Mouse (Mus musculus): ENCODE measurements around the gene Pramef20. TPM values are rescaled to one million over a fixed set of nuclear protein-coding genes. Genes with fewer than 3 reads are reported as not detected.

The Pramef20 gene
- polyA plus RNA-seq, 1 experiment from 2014 or later: not detected

Other genes with a start within 250 kb of the Pramef20 start
- gene Oog3, start 215.3 kb downstream of the Pramef20 start, polyA plus RNA-seq (2016; fragmentation: Nextera tagmentation; extraction: Ambion mirVana): not detected in 2 replicates
- gene Oog2, start 187.2 kb downstream of the Pramef20 start, polyA plus RNA-seq (2016; fragmentation: Nextera tagmentation; extraction: Ambion mirVana): not detected in 2 replicates
- gene C87977, start 164.6 kb downstream of the Pramef20 start, polyA plus RNA-seq (2016; fragmentation: Nextera tagmentation; extraction: Ambion mirVana): not detected in 2 replicates
- not detected in 2 replicates for gene Pramel5, start 97.4 kb downstream of the Pramef20 start, polyA plus RNA-seq (2016; fragmentation: Nextera tagmentation; extraction: Ambion mirVana)
- gene Gm13128, start 47.7 kb downstream of the Pramef20 start, polyA plus RNA-seq (2016; fragmentation: Nextera tagmentation; extraction: Ambion mirVana): not detected in 2 replicates
- not detected in 2 replicates for gene Gm13119, start 20.0 kb downstream of the Pramef20 start, polyA plus RNA-seq (2016; fragmentation: Nextera tagmentation; extraction: Ambion mirVana)
- 0.14 TPM in 1 of 2 replicates, not detected in the other for gene Pramef12, start 30.5 kb upstream of the Pramef20 start, polyA plus RNA-seq (2016; fragmentation: Nextera tagmentation; extraction: Ambion mirVana)
- gene 1700012P22Rik, start 60.8 kb upstream of the Pramef20 start, polyA plus RNA-seq (2016; fragmentation: Nextera tagmentation; extraction: Ambion mirVana): 0.22 and 0.33 TPM in 2 replicates
- not detected in 2 replicates for gene Gm9944, start 75.4 kb upstream of the Pramef20 start, polyA plus RNA-seq (2016; fragmentation: Nextera tagmentation; extraction: Ambion mirVana)
- not detected in 2 replicates for gene Aadacl3, start 85.8 kb upstream of the Pramef20 start, polyA plus RNA-seq (2016; fragmentation: Nextera tagmentation; extraction: Ambion mirVana)
- not detected in 2 replicates for gene 9430007A20Rik, start 141.9 kb upstream of the Pramef20 start, polyA plus RNA-seq (2016; fragmentation: Nextera tagmentation; extraction: Ambion mirVana)
- not detected in 2 replicates for gene Gm13124, start 187.2 kb upstream of the Pramef20 start, polyA plus RNA-seq (2016; fragmentation: Nextera tagmentation; extraction: Ambion mirVana)
- gene Aadacl4, start 235.8 kb upstream of the Pramef20 start, polyA plus RNA-seq (2016; fragmentation: Nextera tagmentation; extraction: Ambion mirVana): not detected in 2 replicates